Mouse (Mus musculus) kidney, postnatal 4 days (tissue): ENCODE results near the gene Ift22.

ENCODE experiments used
- DNase-seq, 2 experiments: peaks; one replicate each; pipeline ENCODE4 v3.0.0; 2021; ENCODE audit warnings: mixed read lengths in 2 of 2

Ift22 gene

GRCm38 (mm10) chr5:136907991-136908857, at the start of gene Ift22:
Ift22 (plus strand) TSS chr5:136908150.
- peak; percentile 96 for DNase-seq

GRCm38 (mm10) chr5:136861191-136861940, 46.6 kb upstream of the Ift22 start:
- DNase-seq, result peak; percentile 35 to 37

GRCm38 (mm10) chr5:136862806-136863205, 45.1 kb upstream of the Ift22 start:
- DNase-seq, result peak in 1 of 2 experiments; percentile 20

- DNase-seq, result peak; percentile 48 to 56
Observed at GRCm38 (mm10) chr5:136863276-136863675, 44.7 kb upstream of the Ift22 start.

GRCm38 (mm10) chr5:136863961-136864674, 43.8 kb upstream of the Ift22 start:
- DNase-seq, result peak; percentile 85 to 92

- DNase-seq, result no peak
Observed at GRCm38 (mm10) chr5:136867706-136868105, 40.2 kb upstream of the Ift22 start.

GRCm38 (mm10) chr5:136869451-136870114, 38.4 kb upstream of the Ift22 start:
- peak in 1 of 2 experiments; percentile 40 for DNase-seq

- no peak for DNase-seq
Observed at GRCm38 (mm10) chr5:136872417-136872816, 35.5 kb upstream of the Ift22 start.

GRCm38 (mm10) chr5:136874271-136874670, 33.7 kb upstream of the Ift22 start:
- DNase-seq, result peak in 1 of 2 experiments; percentile 30

- peak in 1 of 2 experiments; percentile 49 for DNase-seq
Observed at GRCm38 (mm10) chr5:136880101-136880500, 27.8 kb upstream of the Ift22 start.

GRCm38 (mm10) chr5:136881380-136882009, 26.5 kb upstream of the Ift22 start:
- peak; percentile 96 for DNase-seq

GRCm38 (mm10) chr5:136882055-136882787, 25.7 kb upstream of the Ift22 start:
- peak; percentile 45 to 55 for DNase-seq

GRCm38 (mm10) chr5:136882788-136883439, 25.0 kb upstream of the Ift22 start, which contains the start of gene Col26a1:
Col26a1 (minus strand) TSS chr5:136883209.
- DNase-seq, result peak; percentile 70 to 78

- peak; percentile 67 to 80 for DNase-seq
Observed at GRCm38 (mm10) chr5:136886957-136887356, 21.0 kb upstream of the Ift22 start.

- peak; percentile 55 to 67 for DNase-seq
Observed at GRCm38 (mm10) chr5:136888539-136889355, 19.2 kb upstream of the Ift22 start.

- peak; percentile 36 to 60 for DNase-seq
Observed at GRCm38 (mm10) chr5:136894840-136895528, 13.0 kb upstream of the Ift22 start.

GRCm38 (mm10) chr5:136895529-136895963, 12.4 kb upstream of the Ift22 start:
- DNase-seq, result peak in 1 of 2 experiments; percentile 20

- no peak for DNase-seq
Observed at GRCm38 (mm10) chr5:136904621-136905020, 3.3 kb upstream of the Ift22 start.

GRCm38 (mm10) chr5:136905630-136906029, 2.3 kb upstream of the Ift22 start:
- DNase-seq, result peak; percentile 45 to 49
